In the genomic region with DNA sequence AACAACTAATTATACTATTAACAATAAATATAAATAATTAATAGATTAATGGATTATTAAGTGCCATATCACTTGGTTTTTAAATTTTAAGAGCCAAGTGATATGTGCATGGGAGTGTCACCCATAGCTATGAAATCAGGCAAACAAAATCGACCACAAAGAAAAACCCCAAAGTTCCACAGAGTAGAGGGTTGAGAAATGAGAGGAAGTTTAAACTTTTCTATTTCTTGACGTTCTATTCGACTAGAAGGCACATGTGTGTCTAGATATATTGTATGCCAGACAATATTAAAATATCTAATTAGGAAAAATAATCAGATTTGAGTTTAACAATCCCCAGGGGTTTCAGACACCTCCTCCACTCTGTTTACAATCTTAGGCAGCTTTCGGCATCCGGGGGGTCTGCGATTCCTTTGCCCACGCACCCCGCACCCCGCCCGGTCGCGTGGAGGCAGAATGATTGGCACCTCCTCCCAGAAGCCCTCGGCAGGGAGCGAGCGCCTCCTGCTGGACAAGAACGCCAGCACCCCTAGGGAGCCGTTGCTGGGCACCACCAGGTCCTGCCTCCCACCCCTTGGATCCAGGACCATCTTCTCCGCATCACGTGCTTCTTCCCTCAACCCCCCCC, we compare ENCODE assay signal across 8 mouse cellular contexts. TPM values are rescaled to one million over a fixed set of nuclear protein-coding genes. Genes with fewer than 3 reads are reported as not detected.
DNase-seq lines count a peak whose midpoint lies in the region; ATAC-seq and TF ChIP-seq lines count a peak whose summit lies in the region.

No protein-coding gene starts in this region.

- no peaks in the 10 kb centered on the region for H3K9me3 ChIP-seq in hindbrain, embryonic 16.5 days (ENCODE audit: control insufficient read depth, low read length)
- peaks cover 11% of the 10 kb centered on the region for H3K9me3 ChIP-seq in megakaryocyte, embryonic 14.5 days

- H3K9ac ChIP-seq in hindbrain, embryonic 16.5 days (ENCODE audit: low read depth, low read length), result peak overlapping the region; percentile 14; the same call in 1 of the 2 replicates

- 6% methylated on average over 19 of the region's 19 CpGs for WGBS in hindbrain, embryonic 16.5 days

- peak; percentile 99 for TF ChIP-seq CTCF in left cerebral cortex, adult 2 months (IDR thresholded peaks at IDR 0.05)

- intact Hi-C loops in left cerebral cortex, adult 2 months (cut with DNase I), result loop anchor here (1.0 to 5.0 kb wide), 3 partner anchors 46 to 227 kb away; no protein-coding TSS in a partner anchor

- H3K27me3 ChIP-seq in hindbrain, embryonic 16.5 days (replicated peaks; ENCODE audit: control insufficient read depth, insufficient read depth, low read length), result no peaks in the 10 kb centered on the region
- H3K27me3 ChIP-seq in megakaryocyte, embryonic 14.5 days (replicated peaks), result peaks cover 15% of the 10 kb centered on the region

- no peak overlapping the region for H3K27ac ChIP-seq in hindbrain, embryonic 16.5 days (ENCODE audit: low read depth, low read length)
- no peak overlapping the region for H3K27ac ChIP-seq in left cerebral cortex, adult 2 months

- H3K4me2 ChIP-seq in hindbrain, embryonic 16.5 days (ENCODE audit: low read length), result peak overlapping the region; percentile 46

- DNase-seq in T-cell, adult 2 months (ENCODE audit: low spot score), result peak; percentile 84
- peak; percentile 78 to 86 for DNase-seq in cerebellum, postnatal 25 days
- peak; percentile 84 for DNase-seq in gastrocnemius, adult 18-20 months (ENCODE audit: low spot score)
- peak; percentile 77 to 86 for DNase-seq in left cerebral cortex, adult 2 months (ENCODE audit: extremely low spot score in 1 of 2, low spot score in 2 of 2)
- DNase-seq in right cerebral cortex, postnatal 14 days, result peak; percentile 84
- peak; percentile 74 to 81 for DNase-seq in urinary bladder, postnatal 36 days (ENCODE audit: low spot score in 2 of 2)

- no peaks in the 10 kb centered on the region for H3K36me3 ChIP-seq in hindbrain, embryonic 16.5 days (ENCODE audit: control insufficient read depth, insufficient read depth, low read length)
- no peaks in the 10 kb centered on the region for H3K36me3 ChIP-seq in megakaryocyte, embryonic 14.5 days (replicated peaks; ENCODE audit: low read length)

- ATAC-seq in hindbrain, embryonic 16.5 days, result no peak

- peaks cover 2% of the 10 kb centered on the region; the same call in 1 of the 2 replicates for H3K4me1 ChIP-seq in hindbrain, embryonic 16.5 days (ENCODE audit: control insufficient read depth, insufficient read depth, low read depth, low read length)
- H3K4me1 ChIP-seq in megakaryocyte, embryonic 14.5 days, result peaks cover 40% of the 10 kb centered on the region

- 0 out of 2 replicates have a peak overlapping the region, but pooled peaks have one; percentile 11 for H3K4me3 ChIP-seq in hindbrain, embryonic 16.5 days (ENCODE audit: low read length)
- H3K4me3 ChIP-seq in left cerebral cortex, adult 2 months, result peak overlapping the region; percentile 3; the same call in 1 of the 2 replicates
- H3K4me3 ChIP-seq in megakaryocyte, embryonic 14.5 days (replicated peaks), result peak overlapping the region; percentile 88

RNA-seq across cellular contexts. Expression of gene Spocd1, which starts 0.8 kb away (rescaled TPM):
- total RNA-seq in gastrocnemius, adult 18-20 months (2021), result not detected
- polyA plus RNA-seq in hindbrain, embryonic 16.5 days (2015; fragmentation: Nextera tagmentation; extraction: Ambion mirVana), result not detected in 2 replicates
- total RNA-seq in left cerebral cortex, adult 2 months (2021), result under 1 TPM; 0.40 to 0.57 TPM
- 0.43 TPM in 1 of 2 replicates, not detected in the other for polyA plus RNA-seq in megakaryocyte, embryonic 14.5 days (2012; ENCODE audit: insufficient read depth, low replicate concordance)

RNA-seq across cellular contexts. Expression of gene Adgrb2, which starts 56.4 kb away (rescaled TPM):
- total RNA-seq in gastrocnemius, adult 18-20 months (2021), result 1 to 10 TPM in 1 of 2 experiments, under 1 TPM in 1; 0.21 to 2.5 TPM
- polyA plus RNA-seq in hindbrain, embryonic 16.5 days (2015; fragmentation: Nextera tagmentation; extraction: Ambion mirVana), result 13.4 and 14.9 TPM in 2 replicates
- 100 to 1,000 TPM; 422 to 424 TPM for total RNA-seq in left cerebral cortex, adult 2 months (2021)
- 2.6 and 11.0 TPM in 2 replicates for polyA plus RNA-seq in megakaryocyte, embryonic 14.5 days (2012; ENCODE audit: insufficient read depth, low replicate concordance)

Comparison
In these comparisons a context has a peak if more than half of its experiments do, and no peak if none do; other contexts are left out.
1. H3K4me3 ChIP-seq: peak in every context shown above with its lines; median percentile 88 in megakaryocyte, embryonic 14.5 days; 11 in hindbrain, embryonic 16.5 days; 3 in left cerebral cortex, adult 2 months.
2. RNA of gene Adgrb2, which starts 56.4 kb away (total RNA-seq): 422 to 424 TPM in left cerebral cortex, adult 2 months; 0.21 to 2.5 TPM in gastrocnemius, adult 18-20 months; every median in the first group is over 100 times any median in the second.
3. Peak in every context shown above with its lines, with median percentiles within 50 percentile points of each other: DNase-seq.